Mouse (Mus musculus) monocyte, adult 5-6 weeks (primary cell): ENCODE data around the gene Olfr473. TPM values are rescaled to one million over a fixed set of nuclear protein-coding genes. Genes with fewer than 3 reads are reported as not detected.
"Not testable (repeated sequence)": the region's sequence is repeated elsewhere in the genome, so short reads cannot be mapped to it uniquely, and the experiment has no call there.

Experiments used
- ATAC-seq: fragments of 153-309, 156-312 bp; replicated peaks from 2 replicates; pipeline ENCODE4 v1.8.0; 2017; ENCODE audit warnings: mild to moderate bottlenecking; ENCODE audit not compliant: low TSS enrichment, insufficient number of reproducible peaks, severe bottlenecking, poor library complexity, low FRiP score
- total RNA-seq: library from RNA; stranded (forward); fragments of 200-1000, 200-491, 200-594 nt; gene quantifications from 3 replicates; pipeline ENCODE4 v1.2.3, GENCODE M21; 2017

Gene Olfr473
- total RNA-seq, result not detected in 3 replicates

GRCm38 (mm10) chr7:107930146-107930545 is at the start of gene Olfr473:
Gene Olfr473, plus strand, starts transcription at chr7:107930446.
- ATAC-seq, result no peak

GRCm38 (mm10) chr7:107897602-107898001 is 32.6 kb upstream of the Olfr473 start, which contains the start of gene Olfr472:
Gene Olfr472, plus strand, starts transcription at chr7:107897902.
- ATAC-seq, result no peak

GRCm38 (mm10) chr7:107952539-107952938 is 22.3 kb downstream of the Olfr473 start:
- ATAC-seq, result not testable (repeated sequence)

GRCm38 (mm10) chr7:107954343-107954742 is 24.1 kb downstream of the Olfr473 start, which contains the start of gene Olfr474:
Gene Olfr474, plus strand, starts transcription at chr7:107954643.
- ATAC-seq, result no peak

GRCm38 (mm10) chr7:107964503-107964902 is 34.3 kb downstream of the Olfr473 start, which contains the start of gene Olfr476:
Gene Olfr476, plus strand, starts transcription at chr7:107964803.
- ATAC-seq, result no peak

Other genes starting within 250 kb of the Olfr473 start
- gene Cyb5r2, start 172.4 kb upstream of the Olfr473 start, total RNA-seq, result not detected in 3 replicates
- not detected in 3 replicates for gene Ovch2, start 129.2 kb upstream of the Olfr473 start, total RNA-seq
- gene Olfr467, start 118.2 kb upstream of the Olfr473 start, total RNA-seq, result not detected in 3 replicates
- gene Olfr469, start 104.9 kb upstream of the Olfr473 start, total RNA-seq, result 0.29 TPM in 1 of 3 replicates, not detected in the others
- not detected in 3 replicates for gene Olfr470, start 83.0 kb upstream of the Olfr473 start, total RNA-seq
- gene Olfr472, start 32.5 kb upstream of the Olfr473 start, total RNA-seq, result not detected in 3 replicates
- gene Olfr474, start 24.2 kb downstream of the Olfr473 start, total RNA-seq, result not detected in 3 replicates
- not detected in 3 replicates for gene Olfr476, start 34.4 kb downstream of the Olfr473 start, total RNA-seq
- gene Olfr477, start 56.2 kb downstream of the Olfr473 start, total RNA-seq, result not detected in 3 replicates
- not detected in 3 replicates for gene Olfr478, start 103.5 kb downstream of the Olfr473 start, total RNA-seq
- gene Olfr479, start 120.2 kb downstream of the Olfr473 start, total RNA-seq, result not detected in 3 replicates
- gene Olfr480, start 136.9 kb downstream of the Olfr473 start, total RNA-seq, result not detected in 3 replicates
- not detected in 3 replicates for gene Olfr481, start 149.4 kb downstream of the Olfr473 start, total RNA-seq
- gene Olfr482, start 167.1 kb downstream of the Olfr473 start, total RNA-seq, result 0.19 TPM in 1 of 3 replicates, not detected in the others
- gene Olfr483, start 170.4 kb downstream of the Olfr473 start, total RNA-seq, result not detected in 3 replicates
- not detected in 3 replicates for gene Olfr484, start 197.0 kb downstream of the Olfr473 start, total RNA-seq
- gene Olfr485, start 229.4 kb downstream of the Olfr473 start, total RNA-seq, result not detected in 3 replicates
- not detected in 3 replicates for gene Olfr486, start 242.3 kb downstream of the Olfr473 start, total RNA-seq